Mouse (Mus musculus) lung, postnatal 0 days (tissue): ENCODE data around the gene Tbc1d13.

Experiments used
- CTCF ChIP-seq: IDR thresholded peaks from 2 replicates; pipeline ENCODE4 v1.5.1; 2016; ENCODE audit warnings: antibody characterized with exemption, mild to moderate bottlenecking
- EP300 ChIP-seq: IDR thresholded peaks from 2 replicates; pipeline ENCODE4 v1.6.1; 2016; ENCODE audit warnings: antibody characterized with exemption, mild to moderate bottlenecking, control low read depth

GRCm38 (mm10) chr2:30152616-30153015 lies 19.1 kb downstream of the Tbc1d13 start:
- TF ChIP-seq CTCF (no peak), EP300 (no peak)
